Mouse (Mus musculus) heart, postnatal 0 days (tissue): ENCODE results near the gene Sept9.

Source experiments
- CTCF ChIP-seq: IDR thresholded peaks from 2 replicates; pipeline ENCODE4 v1.5.1; 2016; ENCODE audit warnings: antibody characterized with exemption, control low read depth, low read depth
- EP300 ChIP-seq: IDR thresholded peaks from 2 replicates; pipeline ENCODE4 v1.6.1; 2016; ENCODE audit warnings: antibody characterized with exemption, low read depth

DNA sequence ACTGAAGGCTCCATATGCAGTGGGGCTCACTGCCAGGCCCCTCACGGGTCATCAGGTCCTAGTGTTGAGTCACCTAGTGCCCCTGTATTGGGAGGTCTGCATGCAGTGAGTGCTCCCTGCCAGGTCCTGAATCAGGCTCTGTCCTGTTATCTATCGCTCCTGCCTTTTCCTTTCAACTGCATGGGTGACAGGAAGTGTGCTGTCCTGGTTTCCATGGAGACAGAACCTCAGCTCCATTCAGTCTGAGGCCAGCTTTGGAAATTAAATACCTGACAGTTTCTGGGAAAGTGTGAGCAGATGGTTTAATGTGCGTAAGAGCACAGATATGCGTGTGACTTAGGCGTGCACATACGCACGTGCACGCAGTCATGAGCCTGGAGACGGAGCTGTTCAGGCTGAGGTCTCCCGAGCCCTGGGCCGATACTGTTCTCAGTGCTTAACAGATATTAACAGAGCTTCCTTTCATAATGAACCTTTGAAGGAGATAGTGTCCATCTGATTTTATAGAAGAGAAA, 49.3 kb downstream of the Sept9 start:
- TF ChIP-seq CTCF (no peak), EP300 (no peak)
